Mouse (Mus musculus): ENCODE results near the gene Ripply3. TPM values are rescaled to one million over a fixed set of nuclear protein-coding genes. Genes with fewer than 3 reads are reported as not detected.

Ripply3 gene
- total and polyA plus RNA-seq, 3 experiments, result 0.28 to 6.1 (median 1.3) TPM

DNA sequence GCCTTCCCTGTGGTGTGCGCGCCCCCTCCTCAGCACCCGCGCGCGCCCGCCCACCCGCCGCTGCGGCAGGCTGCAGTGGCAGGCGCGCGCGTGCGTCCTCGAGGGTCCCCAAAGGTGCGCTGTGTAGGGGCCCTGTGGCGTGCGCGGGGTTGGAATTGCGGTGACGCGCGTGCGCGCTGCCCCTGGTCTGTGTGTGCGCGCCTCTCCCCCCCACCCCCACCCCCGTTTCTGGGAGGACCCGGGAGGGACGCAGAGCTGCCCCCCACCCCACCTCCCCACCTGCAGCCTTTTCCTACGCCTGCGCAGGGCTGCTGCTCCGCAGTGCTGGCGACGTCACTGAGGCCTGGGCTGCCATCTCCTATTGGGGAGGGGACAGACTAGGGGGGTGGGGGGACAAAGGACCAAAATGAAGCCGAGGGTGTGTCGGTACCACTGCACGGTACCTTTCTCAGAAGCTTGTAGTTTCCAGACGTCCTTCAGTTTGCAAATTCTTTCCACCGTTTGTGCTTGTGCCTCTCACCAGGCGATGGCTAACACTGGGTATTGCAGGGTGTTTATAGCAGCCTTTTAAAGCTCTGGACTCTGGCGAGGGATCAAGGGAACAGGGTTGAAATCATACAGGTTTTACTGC lies 43.2 kb downstream of the Ripply3 start, which contains the start of gene Pigp (continued):
- TF ChIP-seq BHLHE40 (IDR thresholded peaks at IDR 0.05; ENCODE audit: low read depth, low read length), result peak; percentile 38

DNA sequence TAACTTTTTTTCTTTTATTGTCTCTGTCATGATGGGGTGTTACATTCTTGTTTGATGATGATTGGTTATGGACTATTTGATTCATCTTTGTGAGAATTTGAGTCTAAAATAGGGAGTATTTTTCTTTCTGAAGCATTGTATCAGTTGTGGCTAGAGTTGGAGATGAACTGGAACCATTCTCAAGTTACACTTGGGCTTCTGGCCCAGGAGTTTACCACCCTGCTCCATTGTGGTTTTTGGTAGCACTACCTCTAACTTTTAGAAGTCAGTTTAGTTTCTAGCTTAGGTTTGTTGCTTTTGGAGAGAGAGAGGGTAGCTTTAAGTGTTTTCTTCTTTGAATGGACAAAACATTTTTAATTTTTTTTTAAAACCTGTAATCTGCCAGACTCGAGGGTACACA lies 51.2 kb downstream of the Ripply3 start:
- in situ Hi-C loops (cut with MboI; ENCODE audit: low pct_ligation_motif_present, low pct_unique_long_range_greater_than_20kb, low sequenced_read_pairs), result no loop called here
- Histone ChIP-seq H3K9me3 (replicated peaks; ENCODE audit: low read length) (no peaks in the 10 kb centered on the region), H3K4me1 (ENCODE audit: control insufficient read depth in 1 of 2, insufficient read depth in 2 of 2) (peaks cover 15 to 77% of the 10 kb centered on the region in 2 experiments), H3K9ac (ENCODE audit: insufficient read depth, low read depth) (no peak overlapping the region), H3K79me2 (replicated peaks; ENCODE audit: control insufficient read depth, extremely low read depth, insufficient read depth, poor library complexity, severe bottlenecking) (peaks cover 66% of the 10 kb centered on the region), H3K4me3 (replicated peaks in 1 of 3; ENCODE audit: low read depth in 2 of 3, low read length in 2 of 3, poor library complexity in 1 of 3) (no peak overlapping the region), H3K4me2 (ENCODE audit: insufficient read depth, low read depth, poor library complexity, severe bottlenecking) (no peak overlapping the region), H3K36me3 (replicated peaks in 1 of 2; ENCODE audit: control insufficient read depth in 1 of 2, insufficient read depth in 1 of 2, low read length in 1 of 2) (peaks cover 3 to 5% of the 10 kb centered on the region in 2 experiments), H3K27ac (ENCODE audit: insufficient read depth, low read depth) (no peak overlapping the region), H3K27me3 (replicated peaks) (no peaks in the 10 kb centered on the region)
- dilution Hi-C loops (cut with MboI; ENCODE audit: extremely low pct_ligation_motif_present, extremely low pct_unique_long_range_greater_than_20kb, low sequenced_read_pairs), result no loop called here
- DNase-seq (ENCODE audit: extremely low read depth), result no peak
- TF ChIP-seq MAFK (IDR thresholded peaks at IDR 0.05; ENCODE audit: insufficient replicate concordance, low read length), result no peak
- TF ChIP-seq ZC3H11A (IDR thresholded peaks at IDR 0.05; ENCODE audit: low read depth, low read length), result no peak
- no peak for TF ChIP-seq JUN (IDR thresholded peaks at IDR 0.05; ENCODE audit: insufficient read depth, low read depth, low read length)
- no peak for TF ChIP-seq UBTF (IDR thresholded peaks at IDR 0.05; ENCODE audit: low read depth, low read length)

DNA sequence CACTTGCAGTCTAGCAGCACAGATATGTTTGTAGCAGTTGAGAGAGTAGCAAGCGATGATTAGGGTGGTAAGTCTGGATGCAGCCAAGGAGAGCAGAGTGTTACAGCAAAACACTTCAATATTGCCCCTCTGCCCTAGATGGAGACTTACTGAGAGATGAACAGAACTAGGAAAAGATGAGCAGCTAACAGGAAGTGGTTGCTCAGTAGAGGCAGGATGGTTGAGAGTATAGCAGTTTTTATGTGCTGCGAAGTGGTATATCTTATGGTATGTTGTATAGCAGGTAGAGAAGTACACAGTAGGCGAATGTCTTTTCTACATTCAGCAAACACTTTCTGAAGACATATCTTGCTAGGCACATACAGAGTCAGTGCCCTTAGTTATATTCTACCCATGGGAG lies 55.1 kb downstream of the Ripply3 start:
- no peaks in the 10 kb centered on the region for H3K9me3 ChIP-seq (replicated peaks; ENCODE audit: low read length)
- DNase-seq (ENCODE audit: extremely low read depth), result no peak
- H3K79me2 ChIP-seq (replicated peaks; ENCODE audit: control insufficient read depth, extremely low read depth, insufficient read depth, poor library complexity, severe bottlenecking), result peaks cover 39% of the 10 kb centered on the region
- in situ Hi-C loops (cut with MboI; ENCODE audit: low pct_ligation_motif_present, low pct_unique_long_range_greater_than_20kb, low sequenced_read_pairs) (no loop called here), dilution Hi-C loops (cut with MboI; ENCODE audit: extremely low pct_ligation_motif_present, extremely low pct_unique_long_range_greater_than_20kb, low sequenced_read_pairs) (no loop called here)
- no peak overlapping the region for H3K4me3 ChIP-seq (replicated peaks in 1 of 3; ENCODE audit: low read depth in 2 of 3, low read length in 2 of 3, poor library complexity in 1 of 3)
- H3K9ac ChIP-seq (ENCODE audit: insufficient read depth, low read depth), result no peak overlapping the region
- no peak overlapping the region for H3K27ac ChIP-seq (ENCODE audit: insufficient read depth, low read depth)
- peaks cover 21 to 31% of the 10 kb centered on the region in 2 experiments for H3K36me3 ChIP-seq (replicated peaks in 1 of 2; ENCODE audit: control insufficient read depth in 1 of 2, insufficient read depth in 1 of 2, low read length in 1 of 2)
- no peak overlapping the region for H3K4me2 ChIP-seq (ENCODE audit: insufficient read depth, low read depth, poor library complexity, severe bottlenecking)
- no peaks in the 10 kb centered on the region for H3K27me3 ChIP-seq (replicated peaks)
- TF ChIP-seq CHD1 (IDR thresholded peaks at IDR 0.05; ENCODE audit: low read depth, low read length), result no peak
- no peak for TF ChIP-seq KAT2A (IDR thresholded peaks at IDR 0.05; ENCODE audit: insufficient replicate concordance, low read length)
- TF ChIP-seq JUND (conservative IDR thresholded peaks at IDR 0.05; ENCODE audit: low read depth, low read length), result no peak
- no peak for TF ChIP-seq ZKSCAN1 (IDR thresholded peaks at IDR 0.05; ENCODE audit: borderline replicate concordance, low read depth, low read length)
- TF ChIP-seq MYC (IDR thresholded peaks at IDR 0.05; ENCODE audit: low read depth, low read length), result no peak
- TF ChIP-seq E2F4 (IDR thresholded peaks at IDR 0.05; ENCODE audit: insufficient replicate concordance, low read depth, low read length), result no peak
- no peak for TF ChIP-seq BHLHE40 (IDR thresholded peaks at IDR 0.05; ENCODE audit: low read depth, low read length)
- no peak for TF ChIP-seq USF2 (conservative IDR thresholded peaks at IDR 0.05; ENCODE audit: low read depth, low read length)
- peaks cover 11 to 45% of the 10 kb centered on the region in 2 experiments for H3K4me1 ChIP-seq (ENCODE audit: control insufficient read depth in 1 of 2, insufficient read depth in 2 of 2)

Other genes with a start within 250 kb of the Ripply3 start
- not detected in 2 replicates for gene Sim2, start 243.5 kb upstream of the Ripply3 start, total RNA-seq (2012; rRNA removed)
- not detected in 2 replicates for gene Sim2, start 243.5 kb upstream of the Ripply3 start, total RNA-seq (2014; rRNA removed)
- gene Sim2, start 243.5 kb upstream of the Ripply3 start, polyA plus RNA-seq (2012; ENCODE audit: insufficient read length, low read depth), result not detected in 2 replicates
- gene Hlcs, start 14.8 kb upstream of the Ripply3 start, total RNA-seq (2012; rRNA removed), result 7.8 and 9.4 TPM in 2 replicates
- gene Hlcs, start 14.8 kb upstream of the Ripply3 start, total RNA-seq (2014; rRNA removed), result 4.2 and 5.3 TPM in 2 replicates
- 11.3 and 12.5 TPM in 2 replicates for gene Hlcs, start 14.8 kb upstream of the Ripply3 start, polyA plus RNA-seq (2012; ENCODE audit: insufficient read length, low read depth)
- 65.2 and 74.5 TPM in 2 replicates for gene Ttc3, start 42.2 kb downstream of the Ripply3 start, total RNA-seq (2012; rRNA removed)
- gene Ttc3, start 42.2 kb downstream of the Ripply3 start, total RNA-seq (2014; rRNA removed), result 59.0 TPM in 2 replicates
- 67.7 and 73.4 TPM in 2 replicates for gene Ttc3, start 42.2 kb downstream of the Ripply3 start, polyA plus RNA-seq (2012; ENCODE audit: insufficient read length, low read depth)
- 55.9 and 63.8 TPM in 2 replicates for gene Pigp, start 43.4 kb downstream of the Ripply3 start, total RNA-seq (2012; rRNA removed)
- gene Pigp, start 43.4 kb downstream of the Ripply3 start, total RNA-seq (2014; rRNA removed), result 163 and 167 TPM in 2 replicates
- 103 and 104 TPM in 2 replicates for gene Pigp, start 43.4 kb downstream of the Ripply3 start, polyA plus RNA-seq (2012; ENCODE audit: insufficient read length, low read depth)
- gene Vps26c, start 198.4 kb downstream of the Ripply3 start, total RNA-seq (2012; rRNA removed), result 46.9 and 47.8 TPM in 2 replicates
- gene Vps26c, start 198.4 kb downstream of the Ripply3 start, total RNA-seq (2014; rRNA removed), result 74.4 and 75.5 TPM in 2 replicates
- 40.0 and 43.5 TPM in 2 replicates for gene Vps26c, start 198.4 kb downstream of the Ripply3 start, polyA plus RNA-seq (2012; ENCODE audit: insufficient read length, low read depth)
- 32.4 and 36.1 TPM in 2 replicates for gene Dyrk1a, start 241.6 kb downstream of the Ripply3 start, total RNA-seq (2012; rRNA removed)
- 39.2 and 40.4 TPM in 2 replicates for gene Dyrk1a, start 241.6 kb downstream of the Ripply3 start, total RNA-seq (2014; rRNA removed)
- gene Dyrk1a, start 241.6 kb downstream of the Ripply3 start, polyA plus RNA-seq (2012; ENCODE audit: insufficient read length, low read depth), result 42.9 and 53.7 TPM in 2 replicates

Measured in CH12.LX (cell line).